Mouse (Mus musculus) G1E (cell line): Measurements from ENCODE around the gene Aen. TPM values are rescaled to one million over a fixed set of nuclear protein-coding genes. Genes with fewer than 3 reads are reported as not detected.

ENCODE experiments used
- ATAC-seq: 2 replicates; pipeline ENCODE4 v1.8.0; 2016; ENCODE audit warnings: mild to moderate bottlenecking; ENCODE audit not compliant: insufficient number of reproducible peaks, poor library complexity, low FRiP score, severe bottlenecking; ENCODE audit errors: extremely low read depth
- DNase-seq: peaks from one replicate; pipeline ENCODE4 v3.0.0; 2012; ENCODE audit warnings: low spot score
- H3K27me3 ChIP-seq: 2 replicates; pipeline ENCODE4 v1.6.1; 2012; ENCODE audit warnings: mild to moderate bottlenecking, low read length, inconsistent platforms; ENCODE audit not compliant: insufficient read depth
- H3K36me3 ChIP-seq: replicated peaks from 2 replicates; pipeline ENCODE3; 2012; ENCODE audit warnings: mild to moderate bottlenecking, inconsistent platforms
- H3K4me1 ChIP-seq: 2 replicates; pipeline ENCODE4 v1.6.1; 2012; ENCODE audit warnings: low read depth, low read length, inconsistent platforms, mixed read lengths; ENCODE audit not compliant: insufficient read depth
- H3K4me3 ChIP-seq: 2 replicates; pipeline ENCODE4 v1.5.1; 2012; ENCODE audit warnings: low read depth, mild to moderate bottlenecking, inconsistent platforms, low read length, moderate library complexity, mixed read lengths
- H3K9me3 ChIP-seq: replicated peaks from 2 replicates; pipeline ENCODE4 v1.6.1; 2012; ENCODE audit warnings: inconsistent platforms
- CTCF ChIP-seq: IDR thresholded peaks from 2 replicates; pipeline ENCODE4 v1.5.1; 2012; ENCODE audit warnings: low read depth, low read length, inconsistent platforms, mixed read lengths
- GATA1 ChIP-seq: IDR thresholded peaks from 2 replicates; pipeline ENCODE4 v1.6.1; 2012; ENCODE audit warnings: borderline replicate concordance, low read length, inconsistent platforms, mixed read lengths
- GATA2 ChIP-seq: IDR thresholded peaks from 2 replicates; pipeline ENCODE4 v1.6.1; 2012; ENCODE audit warnings: low read depth, low read length, inconsistent platforms, borderline replicate concordance
- POLR2AphosphoS5 ChIP-seq: IDR thresholded peaks from 2 replicates; pipeline ENCODE4 v1.6.1; 2012; ENCODE audit warnings: low read depth, low read length, inconsistent platforms; ENCODE audit not compliant: insufficient replicate concordance
- TAL1 ChIP-seq: conservative IDR thresholded peaks from 2 replicates; pipeline ENCODE4 v1.6.1; 2012; ENCODE audit warnings: low read depth, low read length, inconsistent platforms, mixed read lengths
- polyA plus RNA-seq: library from polyadenylated mRNA; stranded (reverse); fragments of >175 nt; gene quantifications from 2 replicates; pipeline ENCODE4 v1.2.3, GENCODE M21; 2012
- total RNA-seq, 2 experiments: library from RNA; stranded (forward) in 1 of 2; stranded (reverse) in 1 of 2; fragments of 200-1000 nt in 1 of 2; fragments of >200 nt in 1 of 2; fragmentation: Nextera tagmentation in 1 of 2; gene quantifications; 2 replicates each; pipeline ENCODE4 v1.2.3; 2014 to 2017

Gene Aen
- total and polyA plus RNA-seq, 3 experiments: 18.7 to 116 (median 38.7) TPM

GRCm38 (mm10) chr7:78887431-78887842 lies 8.2 kb upstream of the Aen start:
- ATAC-seq (no peak), DNase-seq (no peak)
- peaks cover 5% of the 10 kb centered on the region for H3K4me1 ChIP-seq
- H3K4me3 ChIP-seq: no peak overlapping the region
- H3K27me3 ChIP-seq: peaks cover 55% of the 10 kb centered on the region
- TF ChIP-seq CTCF (no peak), POLR2AphosphoS5 (no peak), GATA2 (no peak), GATA1 (no peak), TAL1 (no peak)
- no peaks in the 10 kb centered on the region for H3K36me3 ChIP-seq
- H3K9me3 ChIP-seq: no peaks in the 10 kb centered on the region

GRCm38 (mm10) chr7:78890641-78891040 lies 5.0 kb upstream of the Aen start:
- ATAC-seq (peak; percentile 30; the same call in 1 of the 2 replicates), DNase-seq (peak; percentile 71)
- Histone ChIP-seq H3K36me3 (peaks cover 4% of the 10 kb centered on the region), H3K9me3 (no peaks in the 10 kb centered on the region), H3K4me1 (peaks cover 14% of the 10 kb centered on the region), H3K27me3 (peaks cover 37% of the 10 kb centered on the region), H3K4me3 (no peak overlapping the region)
- peak; percentile 80 for TF ChIP-seq CTCF
- TF ChIP-seq GATA2: no peak

GRCm38 (mm10) chr7:78893917-78894316 lies 1.7 kb upstream of the Aen start:
- DNase-seq (no peak), ATAC-seq (no peak)
- Histone ChIP-seq H3K9me3 (no peaks in the 10 kb centered on the region), H3K4me3 (no peak overlapping the region), H3K4me1 (peaks cover 34% of the 10 kb centered on the region), H3K36me3 (peaks cover 24% of the 10 kb centered on the region), H3K27me3 (peaks cover 9% of the 10 kb centered on the region; the same call in 1 of the 2 replicates)
- TF ChIP-seq POLR2AphosphoS5 (no peak), CTCF (no peak), TAL1 (no peak)

- H3K4me1 ChIP-seq: peaks cover 34% of the 10 kb centered on the region
- peaks cover 24% of the 10 kb centered on the region for H3K36me3 ChIP-seq
- peak overlapping the region; percentile 94 for H3K4me3 ChIP-seq
- H3K27me3 ChIP-seq: peaks cover 4% of the 10 kb centered on the region; the same call in 1 of the 2 replicates
- H3K9me3 ChIP-seq: no peaks in the 10 kb centered on the region
- ATAC-seq: no peak
- no peak for DNase-seq
- TF ChIP-seq GATA2 (no peak), TAL1 (no peak), CTCF (no peak), GATA1 (no peak), POLR2AphosphoS5 (no peak)
Observed at GRCm38 (mm10) chr7:78895021-78895652, 517 bp upstream of the Aen start.

- Histone ChIP-seq H3K4me1 (peaks cover 42% of the 10 kb centered on the region), H3K36me3 (peaks cover 34% of the 10 kb centered on the region), H3K4me3 (peak overlapping the region; percentile 94), H3K9me3 (no peaks in the 10 kb centered on the region), H3K27me3 (peaks cover 4% of the 10 kb centered on the region; the same call in 1 of the 2 replicates)
- no peak for ATAC-seq
- TF ChIP-seq CTCF (no peak), GATA1 (no peak), TAL1 (no peak), POLR2AphosphoS5 (no peak), GATA2 (no peak)
- no peak for DNase-seq
Observed at GRCm38 (mm10) chr7:78897567-78897966, 1.9 kb downstream of the Aen start.

- no peaks in the 10 kb centered on the region for H3K9me3 ChIP-seq
- DNase-seq (no peak), ATAC-seq (no peak)
- H3K36me3 ChIP-seq: peaks cover 65% of the 10 kb centered on the region
- no peak overlapping the region for H3K4me3 ChIP-seq
- H3K27me3 ChIP-seq: no peaks in the 10 kb centered on the region
- H3K4me1 ChIP-seq: peaks cover 43% of the 10 kb centered on the region
- TF ChIP-seq CTCF (no peak), GATA2 (no peak), GATA1 (no peak), TAL1 (no peak), POLR2AphosphoS5 (no peak)
Observed at GRCm38 (mm10) chr7:78903174-78903870, 7.7 kb downstream of the Aen start.

- Histone ChIP-seq H3K9me3 (no peaks in the 10 kb centered on the region), H3K4me3 (no peak overlapping the region), H3K4me1 (peaks cover 38% of the 10 kb centered on the region)
Observed at GRCm38 (mm10) chr7:78904175-78904574, 8.5 kb downstream of the Aen start.

More at GRCm38 (mm10) chr7:78904175-78904574, 8.5 kb downstream of the Aen start:
- DNase-seq (no peak), ATAC-seq (no peak)
- no peaks in the 10 kb centered on the region for H3K27me3 ChIP-seq
- H3K36me3 ChIP-seq: peaks cover 69% of the 10 kb centered on the region
- TF ChIP-seq POLR2AphosphoS5: no peak
- TF ChIP-seq TAL1: no peak
- TF ChIP-seq GATA2: no peak
- TF ChIP-seq CTCF: no peak
- no peak for TF ChIP-seq GATA1
